Mouse (Mus musculus) layer of hippocampus, postnatal 36 days (tissue): ENCODE measurements at regions not wholly inside any gene's neighbourhood (a gene's known extent, or its start where the extent isn't known, plus 50 kb on each side); places are given as distances from the start of the nearest gene placed in this dataset.
A peak's percentile ranks its signal among the peaks of the same experiment; 100 is the strongest.

Experiments
- DNase-seq, 2 experiments: peaks; one replicate each; pipeline ENCODE4 v3.0.0; 2022

- no peak for DNase-seq
Observed at GRCm38 (mm10) chr2:143419791-143420190, 126.2 kb upstream of the Pcsk2 start.

- DNase-seq: no peak
Observed at GRCm38 (mm10) chr2:143450680-143451079, 95.3 kb upstream of the Pcsk2 start.

- no peak for DNase-seq
Observed at GRCm38 (mm10) chr2:143451256-143451655, 94.7 kb upstream of the Pcsk2 start.

GRCm38 (mm10) chr2:143451661-143452060 is 94.3 kb upstream of the Pcsk2 start:
- DNase-seq: no peak

- no peak for DNase-seq
Observed at GRCm38 (mm10) chr2:143467936-143468335, 78.0 kb upstream of the Pcsk2 start.

GRCm38 (mm10) chr2:143471394-143471793 is 74.6 kb upstream of the Pcsk2 start:
- peak in 1 of 2 experiments; percentile 5 for DNase-seq

GRCm38 (mm10) chr2:143490830-143491229 is 55.1 kb upstream of the Pcsk2 start:
- no peak for DNase-seq
